Mouse (Mus musculus) cerebral cortex, adult 2 months (tissue): Measurements from ENCODE around the gene Ccdc85c.

Source experiments
- WGBS: fragments of 180-500 bp; shearing (Covaris S2); methylation state at CpG from one replicate; pipeline ENCODE4 v1.1.7; 2018; 5-methylcytosine and 5-hydroxymethylcytosine counted together

The Ccdc85c gene

DNA sequence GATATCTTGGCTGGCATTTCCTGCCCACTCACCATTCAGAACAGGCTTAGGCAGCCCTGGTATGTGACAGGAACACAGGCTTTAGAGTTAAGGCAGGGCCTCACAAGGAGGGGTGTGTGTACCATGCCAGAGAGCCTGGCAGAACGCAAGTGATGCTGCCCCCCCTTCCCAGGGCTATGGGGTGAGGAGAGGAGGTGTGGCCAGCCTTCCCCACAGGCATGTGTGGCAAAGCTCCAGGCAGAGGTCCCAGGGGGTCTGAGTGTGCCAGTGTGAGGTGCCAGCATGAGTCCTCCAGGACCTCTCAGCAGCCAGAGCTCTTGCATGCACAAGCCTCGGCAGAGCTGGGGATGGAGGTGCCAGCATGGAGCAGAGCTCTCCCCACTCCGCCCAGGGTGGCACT is 19.4 kb upstream of the Ccdc85c start:
- WGBS = 61% methylated on average over 3 of the region's 3 CpGs

- 25% methylated on average over 8 of the region's 8 CpGs for WGBS
These were observed 17.7 kb upstream of the Ccdc85c start for GRCm38 (mm10) chr12:108292957-108293356.

GRCm38 (mm10) chr12:108292419-108292818 is 17.2 kb upstream of the Ccdc85c start:
- WGBS = 56% methylated on average over 9 of the region's 9 CpGs

DNA sequence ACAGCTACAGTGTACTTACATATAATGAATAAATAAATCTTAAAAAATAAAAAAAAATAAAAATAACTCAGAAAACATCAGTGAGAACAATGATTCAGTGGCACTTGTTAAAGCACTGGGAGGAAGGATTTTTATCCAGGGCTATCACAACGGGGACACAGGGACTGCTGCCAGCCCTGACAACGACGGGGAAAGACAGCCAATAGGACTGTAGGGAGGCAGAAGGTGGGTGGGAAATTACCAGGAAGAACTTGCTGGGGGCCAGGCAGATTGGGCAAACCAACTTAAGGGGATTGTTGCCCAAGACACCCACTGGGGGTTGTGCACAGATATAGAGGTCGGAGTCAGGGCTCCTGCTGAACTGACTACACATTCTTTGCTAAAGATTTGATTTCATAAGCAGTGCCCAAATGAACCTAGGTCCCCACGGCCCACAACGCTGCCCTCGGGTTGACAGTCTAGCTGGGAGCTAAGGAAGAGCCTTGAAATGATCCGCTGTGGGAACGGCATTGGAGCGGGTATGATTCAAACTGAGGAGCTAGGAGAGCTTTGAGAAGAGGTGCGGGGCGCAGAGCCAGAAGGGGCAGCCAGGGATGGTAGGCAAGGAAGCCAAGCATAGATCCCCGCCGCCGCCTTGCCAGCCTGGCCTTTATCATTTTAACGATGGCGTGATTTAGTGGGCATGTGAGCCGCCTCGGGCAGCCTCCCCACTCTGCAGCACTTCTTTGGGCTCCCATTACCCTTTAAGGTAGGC is 13.1 kb upstream of the Ccdc85c start:
- 51% methylated on average over 19 of the region's 19 CpGs for WGBS

DNA sequence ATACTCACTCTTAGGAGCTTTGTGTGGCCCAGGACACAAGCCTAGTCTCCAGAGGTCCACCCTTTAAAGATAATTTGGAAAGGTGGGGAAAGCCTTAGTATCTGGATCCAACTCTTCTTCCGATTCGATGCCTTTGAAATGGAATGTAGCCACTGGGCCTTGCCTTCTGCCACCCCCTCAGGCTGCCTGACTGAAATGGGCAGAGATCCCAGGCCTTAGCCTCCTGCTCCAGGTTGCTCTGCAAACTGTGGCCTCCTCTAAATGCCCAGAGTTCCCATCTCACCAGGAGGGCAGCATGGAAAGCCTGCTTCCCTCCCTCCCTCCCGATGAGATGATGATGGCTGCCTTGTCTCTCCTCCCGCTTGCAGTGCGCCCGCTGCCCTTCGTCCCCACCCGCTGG is 11.8 kb upstream of the Ccdc85c start:
- 96% methylated on average over 8 of the region's 8 CpGs for WGBS

DNA sequence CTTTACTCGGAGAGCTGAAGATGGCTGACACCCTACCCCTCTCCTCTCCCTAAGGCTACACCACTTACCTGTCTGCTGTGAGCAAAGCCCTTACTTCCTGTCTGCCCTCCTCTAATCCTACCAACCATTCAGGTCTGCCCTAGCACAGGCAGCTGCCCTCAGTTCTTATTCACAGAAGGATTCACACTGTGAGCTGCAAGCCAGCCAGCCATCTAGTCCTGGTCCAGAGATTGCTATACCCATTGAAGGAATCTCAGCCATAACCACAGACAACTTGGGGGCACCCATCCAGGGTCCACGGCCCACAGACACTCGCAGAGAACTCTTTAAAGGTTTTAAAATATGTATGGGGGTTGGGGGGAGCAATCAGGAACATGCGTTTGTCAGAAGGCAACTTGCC is 11.2 kb upstream of the Ccdc85c start:
- whole genome bisulfite sequencing = 94% methylated on average over 4 of the region's 4 CpGs

DNA sequence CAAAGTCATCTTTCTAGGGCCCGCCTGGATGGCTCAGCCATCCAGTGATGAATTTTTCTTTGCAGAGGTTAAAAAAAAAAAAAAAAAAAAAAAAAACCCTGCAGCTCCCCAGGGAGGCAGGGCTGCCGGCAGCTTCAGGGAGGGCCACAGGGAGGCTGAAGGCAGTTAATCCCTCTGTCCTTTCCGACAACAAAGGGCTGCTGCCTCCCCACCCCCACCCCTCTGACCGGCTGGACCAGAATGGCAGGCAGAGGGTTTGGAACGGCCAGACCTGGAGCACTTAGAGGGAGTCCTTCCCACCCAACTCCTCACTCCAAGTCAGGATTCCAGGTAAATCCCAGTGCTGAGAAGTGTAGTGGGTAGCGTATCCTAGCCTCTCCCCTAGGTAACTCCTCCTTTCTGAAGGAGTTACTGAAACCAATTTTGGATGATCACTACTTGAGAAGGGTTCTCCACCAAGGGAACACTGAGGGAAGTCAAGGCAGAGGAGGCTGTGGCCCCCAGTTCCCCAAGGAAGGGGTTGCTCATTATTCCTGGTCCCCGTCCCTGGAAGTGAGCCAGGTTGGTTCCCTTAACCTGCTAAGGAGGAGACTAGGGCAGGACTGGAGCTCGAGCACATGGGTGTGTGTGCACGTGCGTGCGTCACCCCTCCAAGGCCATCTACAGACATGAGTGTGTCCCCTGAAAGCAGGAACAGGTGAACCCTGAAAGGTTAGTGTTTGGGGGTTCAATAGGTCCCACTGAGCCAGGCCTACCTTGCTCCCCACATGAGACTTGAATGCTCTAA is 10.2 kb upstream of the Ccdc85c start:
- 62% methylated on average over 11 of the region's 11 CpGs for WGBS

DNA sequence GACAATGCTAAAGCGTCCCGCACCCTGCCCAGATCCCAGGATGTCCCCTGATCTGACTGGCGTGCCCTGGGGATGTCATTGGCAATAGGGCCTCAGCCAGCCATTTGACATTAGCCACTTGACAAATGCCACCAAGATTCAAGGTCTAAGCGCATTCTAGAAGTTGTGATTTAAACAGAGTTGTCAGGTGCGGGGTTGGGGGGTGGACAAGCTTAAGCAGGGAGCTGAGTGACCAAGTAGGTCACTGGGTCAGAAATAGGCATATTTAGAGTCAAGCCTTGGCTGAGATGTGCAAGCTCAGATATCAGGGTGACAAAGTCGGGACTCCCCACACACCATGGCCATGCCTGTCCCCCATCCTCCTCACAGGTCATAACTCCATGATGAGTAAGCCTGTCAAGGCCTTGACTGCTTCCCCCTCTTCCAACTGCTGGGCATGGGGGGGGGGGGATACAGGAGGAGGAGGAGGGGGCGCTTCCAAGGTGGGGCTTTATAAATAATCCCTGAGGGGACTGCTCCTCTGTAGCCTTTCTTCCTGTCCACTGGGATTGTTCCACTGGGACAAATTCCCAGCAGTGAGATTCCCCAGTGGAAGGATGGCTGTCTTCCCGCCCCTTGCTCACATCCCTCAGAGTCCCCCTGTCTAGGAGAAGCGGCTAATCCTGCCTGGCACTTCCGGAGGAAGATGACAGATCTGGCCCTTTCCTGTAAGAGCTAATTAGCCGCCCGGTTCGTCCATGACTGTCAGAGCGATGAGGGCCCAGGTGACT is 9.4 kb upstream of the Ccdc85c start:
- WGBS = 70% methylated on average over 14 of the region's 14 CpGs

DNA sequence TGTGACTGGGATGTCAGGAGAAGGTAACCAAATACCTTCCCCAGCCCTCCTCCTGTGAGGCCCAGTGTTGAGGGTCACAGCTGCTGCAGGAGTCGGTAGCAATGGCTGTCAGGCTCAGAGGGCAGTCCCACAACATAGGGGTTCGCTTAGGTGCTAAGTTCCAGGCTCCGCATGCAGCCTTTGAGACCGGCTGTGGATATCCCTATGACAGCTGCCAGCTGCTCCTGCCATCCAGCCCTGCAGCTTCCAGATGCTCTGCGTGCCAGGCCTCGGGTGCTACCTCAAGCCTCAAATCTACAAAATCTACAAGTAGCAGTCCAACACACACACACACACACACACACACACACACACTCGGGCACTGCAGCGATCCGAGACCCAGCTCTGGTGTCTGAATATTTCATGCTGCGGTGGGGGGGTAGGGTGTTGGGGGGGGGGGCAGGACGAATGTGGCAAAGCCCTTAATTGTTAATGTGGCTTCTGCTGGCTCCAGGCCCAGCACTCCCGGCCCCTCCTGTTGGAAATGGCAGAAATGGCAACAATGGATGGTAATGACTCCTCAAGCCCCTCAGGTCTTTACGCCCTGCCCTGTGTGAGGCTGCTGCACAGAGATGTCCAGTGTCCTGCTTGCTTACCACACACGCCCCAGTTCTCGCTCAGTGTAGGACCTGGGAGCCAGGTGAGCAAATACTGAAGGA is 3.1 kb upstream of the Ccdc85c start:
- 56% methylated on average over 15 of the region's 15 CpGs for WGBS

DNA sequence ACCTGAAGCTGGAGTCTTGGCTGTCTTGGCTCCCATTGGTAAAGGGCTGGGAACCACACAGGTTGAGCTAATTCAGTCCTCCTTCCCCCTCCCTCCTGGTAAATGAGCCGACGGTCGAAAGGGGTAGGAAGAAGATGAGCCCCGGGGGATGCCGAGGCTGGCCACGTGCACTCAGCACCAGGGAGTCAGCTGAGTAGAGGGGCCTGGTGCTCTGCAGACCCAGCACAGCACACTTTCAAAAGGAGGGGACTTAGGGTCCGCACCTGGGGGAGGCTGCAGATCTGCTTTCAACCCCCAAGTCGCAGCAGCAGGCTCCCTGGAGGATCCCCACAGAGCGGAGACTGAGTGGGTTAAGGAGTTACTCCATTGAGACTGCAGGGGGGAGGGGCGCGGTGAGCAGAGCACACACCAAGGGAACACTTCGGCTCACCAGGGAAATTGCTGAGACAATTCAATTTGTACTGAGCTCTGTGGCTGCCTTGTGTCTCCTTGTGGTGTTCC is 2.2 kb upstream of the Ccdc85c start:
- WGBS = 16% methylated on average over 12 of the region's 12 CpGs

DNA sequence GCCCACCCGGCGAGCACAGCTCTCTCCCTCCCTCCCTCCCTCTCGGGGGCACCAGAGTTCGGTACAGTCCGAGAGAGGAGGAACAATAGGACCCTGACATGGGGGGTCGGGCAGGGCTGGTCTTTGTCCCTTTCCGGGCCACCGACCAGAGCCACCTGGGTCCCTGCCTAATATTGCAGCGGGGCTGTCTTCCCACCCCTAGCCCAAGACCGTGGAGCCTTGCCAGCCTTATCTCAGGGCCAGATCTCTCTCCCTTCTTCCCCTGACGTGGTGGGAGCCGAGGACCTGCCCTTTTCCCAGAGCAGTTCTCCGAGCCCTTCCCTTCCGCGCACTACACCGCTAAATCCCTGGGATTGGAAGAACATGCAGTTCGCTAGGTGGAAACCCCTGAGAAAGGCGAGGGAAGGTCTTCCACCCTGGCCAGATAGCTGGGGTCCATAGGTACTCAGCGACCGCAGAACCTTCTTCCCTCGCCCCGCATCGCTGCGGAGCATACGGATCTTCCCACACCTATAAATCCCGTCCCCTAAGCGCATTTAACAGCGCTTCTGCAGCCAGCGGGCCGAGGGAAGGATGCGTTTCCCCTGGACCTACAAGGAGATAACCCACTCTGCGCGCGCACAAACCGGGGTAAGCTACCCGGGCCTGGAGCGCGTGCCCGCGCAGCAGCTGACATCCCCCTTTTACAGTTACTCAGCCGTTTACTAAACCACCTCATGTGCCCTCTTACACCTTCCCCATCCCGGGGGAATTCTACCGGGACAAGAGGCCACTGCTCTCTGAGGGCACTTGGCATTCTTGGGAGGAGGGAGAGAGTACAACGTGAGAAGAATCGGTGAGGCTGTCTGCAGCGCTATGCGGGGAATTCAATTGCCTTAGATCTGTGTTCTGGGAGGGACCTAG is 946 bp upstream of the Ccdc85c start:
- WGBS = under 1% methylated on average over 47 of the region's 47 CpGs

- 2% methylated on average over 36 of the region's 37 CpGs for WGBS
These were observed 274 bp upstream of the Ccdc85c start for GRCm38 (mm10) chr12:108275508-108275890.

DNA sequence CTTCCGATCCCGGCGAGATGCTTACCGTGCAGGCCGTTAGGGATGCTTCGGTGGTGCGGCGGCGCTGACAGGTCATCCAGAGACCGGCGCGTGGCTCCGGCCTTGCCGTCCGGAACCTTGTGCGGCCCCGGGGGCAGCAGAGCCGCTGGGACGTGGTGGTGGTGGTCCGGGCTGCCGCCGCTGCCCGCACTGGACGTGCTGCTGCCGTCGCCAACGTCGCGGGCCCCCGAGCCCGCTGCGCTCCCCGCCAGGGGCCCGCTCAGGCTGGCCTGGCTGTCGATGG is 971 bp downstream of the Ccdc85c start:
- WGBS = 2% methylated on average over 28 of the region's 35 CpGs

GRCm38 (mm10) chr12:108273466-108274312 is 1.5 kb downstream of the Ccdc85c start:
- 15% methylated on average over 21 of the region's 21 CpGs for WGBS

DNA sequence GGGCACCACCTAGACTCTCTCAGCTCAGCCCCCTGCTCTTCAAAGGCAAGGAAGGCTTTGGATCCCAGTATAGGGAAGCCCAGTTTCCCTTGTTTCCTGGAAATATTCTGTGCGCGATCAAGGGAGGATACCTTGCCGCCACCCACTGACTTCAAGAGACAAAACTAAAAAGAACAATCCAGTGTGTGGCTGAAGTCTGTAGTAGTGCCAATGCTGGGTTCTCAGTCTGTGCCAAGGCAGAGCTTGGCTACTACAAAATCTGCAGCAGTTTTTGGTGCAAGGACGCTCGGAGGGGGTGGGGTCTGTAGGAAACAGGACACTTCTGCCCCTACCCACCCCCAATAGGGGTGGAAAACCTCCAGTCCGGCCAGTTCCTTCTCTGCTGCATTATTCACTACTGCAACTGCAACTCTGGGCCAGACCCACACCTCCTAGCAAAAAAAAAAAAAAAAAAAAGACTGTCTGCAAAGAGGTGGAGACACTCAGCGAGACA is 3.0 kb downstream of the Ccdc85c start:
- 40% methylated on average over 7 of the region's 7 CpGs for WGBS

DNA sequence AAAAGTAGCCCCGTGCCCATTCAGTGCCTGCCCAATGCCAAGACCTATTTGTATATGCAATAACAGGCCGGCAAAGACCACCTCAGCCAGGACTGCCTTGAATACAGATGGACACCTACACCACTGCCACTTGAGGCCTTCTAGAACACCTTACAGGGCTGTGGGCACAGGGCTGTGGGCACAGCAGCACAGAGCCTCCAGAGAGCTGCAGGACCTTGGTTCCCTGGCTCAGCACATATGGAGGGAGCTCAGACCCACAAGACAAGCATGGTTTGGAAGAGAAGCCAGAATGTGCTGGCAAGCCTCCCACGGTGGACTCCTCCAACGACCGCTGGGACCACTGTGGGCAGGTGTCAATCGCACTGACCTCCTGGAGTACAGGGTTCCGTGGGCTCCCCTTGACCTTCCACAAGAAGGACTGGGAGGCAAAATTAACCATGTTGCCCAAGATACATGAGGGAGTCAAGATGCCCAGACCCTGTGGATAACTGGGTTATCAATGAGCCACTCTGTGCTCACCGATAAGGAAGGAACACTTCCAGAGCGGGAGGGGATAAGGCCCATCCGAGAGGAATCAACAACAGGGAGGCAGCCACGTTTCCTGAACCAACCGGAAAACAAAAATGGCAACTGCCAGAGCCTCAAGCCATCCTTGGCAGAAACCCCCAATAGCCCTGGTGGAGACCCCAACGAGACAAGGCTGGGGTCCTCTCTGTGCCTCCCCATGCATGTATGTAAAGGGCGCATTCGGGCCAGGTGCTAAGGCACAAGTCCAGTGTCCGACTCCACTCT is 3.7 kb downstream of the Ccdc85c start:
- 72% methylated on average over 16 of the region's 16 CpGs for WGBS

DNA sequence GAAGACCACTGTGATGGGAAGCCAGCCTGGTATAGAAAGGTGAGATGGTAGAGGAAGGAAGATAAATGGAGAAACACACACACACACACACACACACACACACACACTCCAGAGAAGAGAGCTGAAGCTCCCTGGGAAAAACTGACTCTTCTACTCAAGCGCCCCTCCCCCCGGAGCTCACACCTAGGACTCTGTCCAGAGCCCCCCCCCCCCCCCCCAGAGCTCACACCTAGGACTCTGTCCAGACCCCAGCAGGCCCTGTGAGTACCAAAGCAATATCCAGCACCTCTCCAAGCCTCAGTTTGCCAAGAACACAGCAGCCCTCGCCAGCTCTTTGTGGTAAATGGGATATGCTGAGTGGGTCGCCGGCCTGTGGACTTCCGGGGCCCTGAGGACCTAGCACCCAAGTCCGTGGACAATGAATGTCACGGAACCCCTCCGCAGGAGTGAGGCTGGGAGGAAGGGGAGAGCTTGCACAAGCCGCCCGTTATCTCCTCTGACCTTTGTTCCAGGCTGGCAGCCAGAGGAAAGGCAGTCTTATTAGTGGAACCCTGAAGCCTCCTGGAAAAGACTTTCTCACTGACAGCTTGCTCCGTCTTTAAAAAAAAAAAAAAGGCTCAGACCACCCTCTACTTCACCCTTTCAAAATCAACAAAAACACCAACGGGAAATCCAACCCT is 4.8 kb downstream of the Ccdc85c start:
- 65% methylated on average over 13 of the region's 13 CpGs for WGBS

- WGBS = 82% methylated on average over 5 of the region's 5 CpGs
These were observed 5.5 kb downstream of the Ccdc85c start for GRCm38 (mm10) chr12:108269699-108270098.
